Mouse (Mus musculus) B cell, adult 67 days (primary cell): ENCODE data around the gene Tmem176b. TPM values are rescaled to one million over a fixed set of nuclear protein-coding genes. Genes with fewer than 3 reads are reported as not detected.

Source experiments
- total RNA-seq, 2 experiments: library from RNA; stranded (reverse); gene quantifications; 4 replicates each; pipeline ENCODE4 v1.2.4; 2023

Gene Tmem176b
- 1 to 10 TPM; 1.0 to 2.4 TPM for total RNA-seq

GRCm38 (mm10) chr6:48840973-48841625, at the start of gene Tmem176b:
Gene Tmem176b, minus strand, starts transcription at chr6:48841496.

DNA sequence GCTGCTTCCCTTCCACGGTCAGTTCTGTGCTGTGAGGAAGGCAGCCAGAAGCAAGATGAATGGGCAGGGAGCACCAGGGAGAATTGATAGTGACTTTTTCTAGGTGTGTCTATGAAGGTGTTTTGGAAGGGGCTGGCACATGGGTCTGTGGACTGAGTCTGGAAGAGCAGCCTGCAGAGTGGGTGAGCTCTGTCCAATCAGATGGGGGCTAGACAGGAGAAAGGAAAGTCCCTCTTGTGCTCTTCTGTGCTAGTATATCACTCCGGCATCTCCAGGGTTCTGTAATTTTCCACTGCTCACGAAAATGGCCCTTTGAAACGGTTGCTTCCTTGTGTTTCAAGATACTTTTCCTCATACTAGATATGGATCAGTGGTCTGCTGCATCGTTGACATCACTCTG, 31.3 kb upstream of the Tmem176b start, which contains the start of gene Aoc1:
Aoc1 (plus strand) TSS at position 301 of the 400 bp plus-strand sequence.

DNA sequence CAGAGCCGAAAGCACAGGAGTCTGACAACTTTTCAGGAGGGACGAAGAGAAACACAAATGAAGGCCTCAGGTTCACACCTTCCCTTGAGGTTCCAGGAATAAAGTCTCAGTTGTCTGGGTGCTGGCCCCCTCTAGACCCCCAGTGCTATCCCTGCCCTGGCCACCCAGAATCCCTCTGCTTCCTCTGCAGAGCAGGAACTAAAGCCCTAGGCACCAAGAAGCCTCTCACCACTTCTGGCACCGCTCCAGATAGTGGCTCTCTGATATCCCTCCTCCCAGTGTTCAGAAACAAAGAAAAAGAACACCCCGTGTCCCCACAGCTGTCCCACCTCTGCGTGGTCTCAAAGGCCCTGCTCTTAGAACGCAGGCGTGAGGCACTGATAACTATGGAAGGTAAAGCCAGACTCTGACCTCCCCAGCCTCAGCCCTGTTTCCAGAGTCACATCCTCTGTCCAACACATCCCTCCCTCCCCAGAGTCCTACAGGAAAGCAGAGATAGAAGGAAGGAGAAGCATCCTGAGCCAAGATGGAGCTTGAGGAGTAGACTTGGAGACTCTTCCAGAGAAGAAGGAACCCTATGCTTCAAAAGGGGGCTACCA, 826 bp downstream of the Tmem176b start, which contains the start of gene Tmem176a:
Tmem176a (plus strand) TSS at position 549 of the 599 bp plus-strand sequence.

Other genes starting within 250 kb of the Tmem176b start
- 1 to 10 TPM; 8.4 to 8.9 TPM for gene Repin1, start 247.6 kb downstream of the Tmem176b start, total RNA-seq
- gene Gm44965, start 247.6 kb downstream of the Tmem176b start, total RNA-seq, result not detected
- 1 to 10 TPM; 4.8 to 7.1 TPM for gene Zfp775, start 239.4 kb downstream of the Tmem176b start, total RNA-seq
- gene AI854703, start 214.7 kb downstream of the Tmem176b start, total RNA-seq, result under 1 TPM; 0.35 to 0.42 TPM
- 100 to 1,000 TPM; 137 to 176 TPM for gene Gimap8, start 194.3 kb downstream of the Tmem176b start, total RNA-seq
- 10 to 100 TPM; 75.8 to 78.6 TPM for gene Gimap9, start 165.4 kb downstream of the Tmem176b start, total RNA-seq
- 100 to 1,000 TPM; 146 to 200 TPM for gene Gimap4, start 156.9 kb downstream of the Tmem176b start, total RNA-seq
- 1,000 to 10,000 TPM; 1,476 to 1,529 TPM for gene Gimap6, start 133.3 kb downstream of the Tmem176b start, total RNA-seq
- gene Gm28053, start 122.9 kb downstream of the Tmem176b start, total RNA-seq, result 10 to 100 TPM; 41.2 to 94.2 TPM
- gene Gimap7, start 122.9 kb downstream of the Tmem176b start, total RNA-seq, result 100 to 1,000 TPM; 119 to 135 TPM
- gene Gimap1, start 102.4 kb downstream of the Tmem176b start, total RNA-seq, result 100 to 1,000 TPM; 170 to 239 TPM
- gene Gimap5, start 95.3 kb downstream of the Tmem176b start, total RNA-seq, result 100 to 1,000 TPM; 121 to 177 TPM
- gene Gimap3, start 70.6 kb downstream of the Tmem176b start, total RNA-seq, result 100 to 1,000 TPM; 216 to 241 TPM
- gene Tmem176a, start 577 bp downstream of the Tmem176b start, total RNA-seq, result 1 to 10 TPM in 1 of 2 experiments, under 1 TPM in 1; 0.71 to 1.7 TPM
- gene Aoc1, start 31.4 kb upstream of the Tmem176b start, total RNA-seq, result not detected
- gene 1600015I10Rik, start 88.4 kb upstream of the Tmem176b start, total RNA-seq, result not detected
- gene Doxl2, start 133.5 kb upstream of the Tmem176b start, total RNA-seq, result not detected
- gene Svs1, start 145.4 kb upstream of the Tmem176b start, total RNA-seq, result not detected
- not detected for gene Gpnmb, start 195.1 kb upstream of the Tmem176b start, total RNA-seq
- 10 to 100 TPM; 33.7 to 41.9 TPM for gene Malsu1, start 232.3 kb upstream of the Tmem176b start, total RNA-seq